Mouse (Mus musculus) embryonic fibroblast, embryonic 13.5 days (primary cell): ENCODE data around the gene Bcl7c.

Source experiments
- CTCF ChIP-seq: IDR thresholded peaks from 2 replicates; pipeline ENCODE4 v1.5.1; 2011; ENCODE audit warnings: mild to moderate bottlenecking, control low read depth, low read length, moderate library complexity, borderline replicate concordance; ENCODE audit not compliant: insufficient read depth
- POLR2A ChIP-seq: IDR thresholded peaks from 2 replicates; pipeline ENCODE4 v1.6.1; 2011; ENCODE audit warnings: low read depth, mild to moderate bottlenecking, control low read depth, low read length, moderate library complexity

DNA sequence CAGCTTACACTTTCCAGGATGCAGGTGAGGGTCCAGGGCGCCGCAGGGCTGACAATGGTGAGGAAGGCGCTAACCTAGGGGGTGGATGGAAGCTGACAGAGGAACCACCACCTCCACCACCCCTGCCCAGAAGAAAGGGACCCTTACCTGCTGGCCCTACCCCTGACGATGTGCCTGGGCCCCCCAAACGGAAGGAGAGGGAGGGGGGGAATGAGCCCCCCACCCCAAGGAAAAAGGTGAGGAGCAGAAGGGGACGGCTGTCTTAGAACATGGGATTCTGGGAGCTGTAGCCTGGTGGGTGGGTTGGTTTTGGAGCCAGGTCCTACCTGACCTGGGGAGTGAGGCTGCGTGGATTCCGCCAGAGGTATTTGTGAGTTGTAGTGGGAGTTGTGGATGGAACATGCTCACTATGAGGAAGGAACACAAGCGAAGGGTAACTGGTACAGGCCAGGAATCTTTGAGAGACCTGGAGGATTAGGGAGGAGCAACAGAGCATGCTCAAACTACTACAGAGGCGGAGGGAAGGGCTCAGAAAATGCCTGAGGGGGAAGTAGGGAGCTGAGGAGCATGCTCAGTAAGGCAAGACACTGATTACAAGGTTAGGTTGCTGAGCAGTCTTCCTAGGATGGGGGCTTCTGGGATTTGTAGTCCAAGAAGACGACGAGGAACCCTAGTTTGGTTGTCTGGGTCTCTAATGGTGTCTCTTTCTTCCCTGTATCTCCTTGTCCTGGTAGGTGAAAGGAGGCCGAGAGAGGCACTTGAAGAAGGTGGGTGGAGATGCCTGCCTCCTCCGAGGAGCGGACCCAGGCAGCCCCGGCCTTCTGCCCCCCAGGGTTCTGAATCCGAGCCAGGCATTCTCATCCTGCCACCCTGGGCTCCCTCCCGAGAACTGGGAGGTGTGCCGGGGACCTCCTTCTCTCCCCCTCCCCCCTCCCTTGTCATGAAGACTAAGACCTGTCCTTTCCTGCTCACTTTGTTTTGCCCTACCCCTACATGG lies 41.7 kb upstream of the Bcl7c start:
- TF ChIP-seq CTCF (no peak), POLR2A (no peak)
